Mouse (Mus musculus): ENCODE data around the gene Muc1. TPM values are rescaled to one million over a fixed set of nuclear protein-coding genes. Genes with fewer than 3 reads are reported as not detected.

Muc1 gene
- polyA plus RNA-seq, 1 experiment from 2014 or later = 212 TPM

DNA sequence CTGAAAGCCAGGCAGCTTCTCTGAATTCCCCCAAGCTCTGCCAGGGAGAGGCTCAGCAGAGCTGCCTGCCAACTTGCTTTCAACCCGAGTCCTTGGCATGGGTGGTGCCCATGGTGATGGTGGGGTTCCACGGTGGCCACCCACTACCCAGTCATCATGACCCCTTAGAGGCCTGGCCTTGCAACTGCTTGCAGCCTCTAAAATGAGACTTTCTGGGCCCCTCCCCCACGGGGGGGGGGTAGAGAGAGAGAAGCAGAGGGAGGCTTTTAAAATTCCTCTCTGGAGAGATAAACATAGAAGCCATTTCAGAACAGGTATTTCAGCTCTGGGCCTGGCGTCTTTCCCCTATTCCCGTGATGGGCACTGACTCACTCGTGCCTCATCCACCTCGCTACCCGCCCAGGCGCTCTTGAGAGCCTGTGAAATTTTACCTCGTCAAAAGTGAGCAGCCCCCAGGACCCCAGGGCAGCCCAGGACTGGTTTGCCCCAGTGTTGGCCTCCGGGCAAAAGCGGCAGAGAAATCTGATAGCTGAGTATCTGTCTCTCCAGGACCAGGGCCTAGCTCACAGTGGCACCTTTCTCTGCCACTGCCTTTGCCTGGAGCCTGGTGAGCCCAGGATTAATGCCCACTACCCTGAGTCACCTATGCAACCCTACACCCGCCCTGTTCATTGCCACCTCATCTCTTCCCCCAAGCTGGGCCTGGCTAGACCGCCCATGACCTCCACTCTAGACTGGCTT, 48.6 kb downstream of the Muc1 start:
- ATAC-seq (ENCODE audit: low FRiP score, low TSS enrichment) = peak; percentile 19
- 23% methylated on average over 14 of the region's 14 CpGs for WGBS
- TF ChIP-seq CTCF (IDR thresholded peaks at IDR 0.05; ENCODE audit: low read depth) (no peak), EP300 (optimal IDR thresholded peaks at IDR 0.05) (no peak)
- H3K27me3 ChIP-seq (ENCODE audit: control insufficient read depth, insufficient read depth, low read length) = no peaks in the 10 kb centered on the region
- peak overlapping the region; percentile 91 for H3K4me2 ChIP-seq (replicated peaks; ENCODE audit: low read depth)
- H3K27ac ChIP-seq (replicated peaks) = peak overlapping the region; percentile 96
- H3K36me3 ChIP-seq (ENCODE audit: control insufficient read depth, insufficient read depth, low read length) = peaks cover under 1% of the 10 kb centered on the region
- peak; percentile 76 for DNase-seq (ENCODE audit: low spot score)
- H3K9me3 ChIP-seq (ENCODE audit: control insufficient read depth, low read length) = no peaks in the 10 kb centered on the region
- peak overlapping the region; percentile 67 for H3K4me3 ChIP-seq (ENCODE audit: low read depth, low read length)
- H3K9ac ChIP-seq (ENCODE audit: low read length) = peak overlapping the region; percentile 89
- peaks cover 11% of the 10 kb centered on the region; the same call in 1 of the 2 replicates for H3K4me1 ChIP-seq (replicated peaks; ENCODE audit: control insufficient read depth, insufficient read depth)

DNA sequence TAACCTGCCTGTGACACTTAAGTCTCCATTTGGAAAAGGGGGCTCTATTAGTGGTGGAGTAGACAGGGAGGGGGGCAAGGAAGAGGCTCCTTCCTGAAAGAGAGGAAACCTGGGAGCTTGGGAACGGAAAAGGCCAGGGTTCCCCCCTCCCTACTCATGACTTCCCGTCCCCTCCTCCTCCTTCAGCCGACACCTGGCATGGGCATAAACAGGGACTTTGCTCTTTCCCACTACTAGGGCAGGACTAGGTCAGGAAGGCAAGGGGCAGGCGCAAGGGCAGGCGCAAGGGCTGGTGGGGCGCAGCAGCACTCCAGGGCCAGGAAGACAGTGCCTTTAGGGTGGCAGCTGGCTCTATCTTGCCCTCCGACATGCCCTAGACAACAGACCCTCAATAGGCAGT, 49.2 kb downstream of the Muc1 start:
- Histone ChIP-seq H3K27ac (replicated peaks) (peak overlapping the region; percentile 96), H3K27me3 (ENCODE audit: control insufficient read depth, insufficient read depth, low read length) (no peaks in the 10 kb centered on the region), H3K4me1 (replicated peaks; ENCODE audit: control insufficient read depth, insufficient read depth) (peaks cover 11% of the 10 kb centered on the region; the same call in 1 of the 2 replicates), H3K9me3 (ENCODE audit: control insufficient read depth, low read length) (no peaks in the 10 kb centered on the region), H3K4me3 (ENCODE audit: low read depth, low read length) (peak overlapping the region; percentile 67), H3K4me2 (replicated peaks; ENCODE audit: low read depth) (peak overlapping the region; percentile 91), H3K9ac (ENCODE audit: low read length) (peak overlapping the region; percentile 89), H3K36me3 (ENCODE audit: control insufficient read depth, insufficient read depth, low read length) (no peaks in the 10 kb centered on the region; the same call in 1 of the 2 replicates)
- DNase-seq (ENCODE audit: low spot score) = peak; percentile 73
- TF ChIP-seq CTCF (IDR thresholded peaks at IDR 0.05; ENCODE audit: low read depth) (no peak), EP300 (optimal IDR thresholded peaks at IDR 0.05) (no peak)
- 52% methylated on average over 7 of the region's 7 CpGs for WGBS
- ATAC-seq (ENCODE audit: low FRiP score, low TSS enrichment) = peak; percentile 45

DNA sequence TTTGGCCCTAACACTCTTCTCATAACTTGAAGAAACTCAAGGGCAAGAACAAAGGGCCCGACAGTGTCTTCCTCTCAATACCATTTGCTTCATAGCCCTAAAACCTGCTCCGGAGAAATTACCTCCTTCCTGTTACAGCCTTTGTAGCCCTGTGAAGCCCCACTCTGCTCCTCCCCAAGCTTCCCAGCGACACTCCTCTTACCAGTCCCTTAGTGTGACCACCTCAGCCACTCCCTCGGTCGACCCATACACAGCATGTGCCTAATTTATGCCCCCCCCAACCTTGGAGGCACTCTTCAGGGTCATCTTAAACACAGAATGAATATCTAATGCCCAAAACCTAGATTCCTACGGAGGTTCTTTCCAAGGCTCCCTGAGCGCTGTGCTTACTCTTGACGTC, 49.8 kb downstream of the Muc1 start:
- Histone ChIP-seq H3K27ac (replicated peaks) (peak overlapping the region; percentile 96), H3K4me1 (replicated peaks; ENCODE audit: control insufficient read depth, insufficient read depth) (peaks cover 11% of the 10 kb centered on the region; the same call in 1 of the 2 replicates), H3K4me3 (ENCODE audit: low read depth, low read length) (peak overlapping the region; percentile 67), H3K9ac (ENCODE audit: low read length) (peak overlapping the region; percentile 89), H3K36me3 (ENCODE audit: control insufficient read depth, insufficient read depth, low read length) (no peaks in the 10 kb centered on the region; the same call in 1 of the 2 replicates), H3K4me2 (replicated peaks; ENCODE audit: low read depth) (peak overlapping the region; percentile 91), H3K9me3 (ENCODE audit: control insufficient read depth, low read length) (no peaks in the 10 kb centered on the region), H3K27me3 (ENCODE audit: control insufficient read depth, insufficient read depth, low read length) (no peaks in the 10 kb centered on the region)
- ATAC-seq (ENCODE audit: low FRiP score, low TSS enrichment) = no peak
- TF ChIP-seq CTCF (IDR thresholded peaks at IDR 0.05; ENCODE audit: low read depth) (no peak), EP300 (optimal IDR thresholded peaks at IDR 0.05) (no peak)
- DNase-seq (ENCODE audit: low spot score) = no peak
- WGBS = 28% methylated on average over 8 of the region's 8 CpGs

DNA sequence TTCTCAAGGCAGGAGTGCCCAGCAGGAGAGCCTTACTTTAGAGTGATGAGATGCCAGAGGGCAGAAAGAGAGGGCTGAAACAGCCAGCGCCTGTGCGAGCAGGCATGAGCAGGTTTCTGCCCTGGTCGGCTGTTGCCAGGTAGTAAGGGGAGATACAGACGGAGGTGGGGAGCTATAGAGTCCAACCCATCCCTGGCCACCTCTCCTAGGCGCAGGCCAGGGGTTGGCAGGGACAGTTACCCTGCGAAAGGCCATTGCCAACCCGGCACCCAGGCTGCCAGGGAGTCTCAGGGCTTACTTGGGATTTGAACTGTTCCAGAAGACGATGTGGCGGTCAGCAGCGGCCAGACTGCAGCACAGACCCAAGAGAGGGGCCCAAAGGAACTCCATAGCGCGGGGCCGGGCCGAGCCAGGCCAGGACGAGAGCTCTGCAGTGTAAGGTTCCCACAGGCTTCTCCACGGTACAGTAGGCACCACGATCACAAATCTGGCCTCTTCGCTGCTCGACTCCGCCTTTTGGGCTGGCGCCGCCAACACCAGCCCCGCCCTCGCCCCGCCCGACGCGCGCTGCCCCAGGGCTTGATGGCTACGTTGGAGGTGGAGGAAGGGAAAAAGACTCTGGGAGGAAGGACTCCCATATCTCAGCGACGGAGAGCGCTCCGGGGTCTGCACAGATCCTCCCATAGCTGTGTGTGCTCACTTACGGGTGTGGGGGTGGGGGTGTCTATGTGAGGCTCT, 50.5 kb downstream of the Muc1 start:
- no peaks in the 10 kb centered on the region for H3K9me3 ChIP-seq (ENCODE audit: control insufficient read depth, low read length)
- peaks cover 11% of the 10 kb centered on the region; the same call in 1 of the 2 replicates for H3K4me1 ChIP-seq (replicated peaks; ENCODE audit: control insufficient read depth, insufficient read depth)
- WGBS = 1% methylated on average over 35 of the region's 35 CpGs
- H3K27me3 ChIP-seq (ENCODE audit: control insufficient read depth, insufficient read depth, low read length) = no peaks in the 10 kb centered on the region
- H3K4me2 ChIP-seq (replicated peaks; ENCODE audit: low read depth) = peak overlapping the region; percentile 91
- TF ChIP-seq CTCF (IDR thresholded peaks at IDR 0.05; ENCODE audit: low read depth) (0 out of 2 replicates have a peak, but pooled peaks have one; percentile 1), EP300 (optimal IDR thresholded peaks at IDR 0.05) (no peak)
- no peaks in the 10 kb centered on the region; the same call in 1 of the 2 replicates for H3K36me3 ChIP-seq (ENCODE audit: control insufficient read depth, insufficient read depth, low read length)
- peak; percentile 94 for DNase-seq (ENCODE audit: low spot score)
- peak overlapping the region; percentile 96 for H3K27ac ChIP-seq (replicated peaks)
- peak overlapping the region; percentile 89 for H3K9ac ChIP-seq (ENCODE audit: low read length)
- ATAC-seq (ENCODE audit: low FRiP score, low TSS enrichment) = peak; percentile 77
- H3K4me3 ChIP-seq (ENCODE audit: low read depth, low read length) = peak overlapping the region; percentile 67

DNA sequence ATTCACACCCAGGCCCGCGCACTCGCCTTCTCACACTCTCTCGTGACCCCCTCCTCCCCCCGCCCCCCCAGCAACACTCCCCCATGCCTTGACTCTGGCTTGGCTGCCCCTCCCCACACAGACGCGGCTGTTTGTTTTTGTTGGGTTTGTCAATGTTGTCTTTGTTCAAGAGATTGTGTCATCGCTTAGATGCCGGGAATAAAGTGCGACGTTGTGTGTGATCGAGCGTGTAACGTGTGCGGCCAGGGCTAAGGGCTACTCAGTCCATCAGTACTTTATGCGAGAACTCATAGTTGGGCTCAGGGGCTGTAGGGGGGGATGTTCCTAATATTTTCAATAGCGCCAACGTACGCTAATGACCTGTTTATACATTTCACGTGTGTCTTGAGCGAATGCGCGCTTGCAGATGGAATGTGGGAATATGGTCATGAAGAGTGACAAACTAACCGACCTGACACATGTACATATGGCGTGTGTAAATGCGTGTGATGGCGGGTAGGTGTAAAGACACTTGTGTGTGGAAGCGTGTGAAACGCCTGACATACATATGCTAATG, 51.3 kb downstream of the Muc1 start:
- ATAC-seq (ENCODE audit: low FRiP score, low TSS enrichment) = peak; percentile 11

More for the DNA sequence above, 51.3 kb downstream of the Muc1 start:
- peak overlapping the region; percentile 67 for H3K4me3 ChIP-seq (ENCODE audit: low read depth, low read length)
- peak; percentile 82 for DNase-seq (ENCODE audit: low spot score)
- H3K4me1 ChIP-seq (replicated peaks; ENCODE audit: control insufficient read depth, insufficient read depth) = peaks cover 11% of the 10 kb centered on the region; the same call in 1 of the 2 replicates
- H3K9ac ChIP-seq (ENCODE audit: low read length) = peak overlapping the region; percentile 89
- TF ChIP-seq EP300 (optimal IDR thresholded peaks at IDR 0.05) (no peak), CTCF (IDR thresholded peaks at IDR 0.05; ENCODE audit: low read depth) (0 out of 2 replicates have a peak, but pooled peaks have one; percentile 5)
- peak overlapping the region; percentile 96 for H3K27ac ChIP-seq (replicated peaks)
- under 1% methylated on average over 29 of the region's 29 CpGs for WGBS
- no peaks in the 10 kb centered on the region for H3K9me3 ChIP-seq (ENCODE audit: control insufficient read depth, low read length)
- H3K4me2 ChIP-seq (replicated peaks; ENCODE audit: low read depth) = peak overlapping the region; percentile 91
- H3K27me3 ChIP-seq (ENCODE audit: control insufficient read depth, insufficient read depth, low read length) = no peaks in the 10 kb centered on the region
- no peaks in the 10 kb centered on the region; the same call in 1 of the 2 replicates for H3K36me3 ChIP-seq (ENCODE audit: control insufficient read depth, insufficient read depth, low read length)

Data from stomach, postnatal 0 days (tissue).